Mouse (Mus musculus) forebrain, embryonic 15.5 days (tissue): ENCODE results near the gene Nsf. TPM values are rescaled to one million over a fixed set of nuclear protein-coding genes. Genes with fewer than 3 reads are reported as not detected.

ENCODE experiments used
- ATAC-seq: fragments of 200-750 bp; cut with Nextera tagmentation; replicated peaks from 2 replicates; pipeline ENCODE4 v1.8.0; 2017; ENCODE audit warnings: mild to moderate bottlenecking, moderate TSS enrichment, moderate library complexity
- H3K27ac ChIP-seq: fragments of 300-500 bp; sonication (generic); replicated peaks from 2 replicates; pipeline ENCODE4 v1.5.1; 2015; ENCODE audit warnings: mild to moderate bottlenecking, inconsistent platforms
- H3K27me3 ChIP-seq: fragments of 300-500 bp; sonication (generic); 2 replicates; pipeline ENCODE4 v1.6.1; 2015; ENCODE audit warnings: inconsistent platforms
- H3K36me3 ChIP-seq: fragments of 300-500 bp; sonication (generic); 2 replicates; pipeline ENCODE4 v1.6.1; 2015; ENCODE audit warnings: mild to moderate bottlenecking, inconsistent platforms
- H3K4me1 ChIP-seq: fragments of 300-500 bp; sonication (generic); 2 replicates; pipeline ENCODE4 v1.6.1; 2015; ENCODE audit warnings: inconsistent platforms
- H3K4me2 ChIP-seq: fragments of 300-500 bp; sonication (generic); replicated peaks from 2 replicates; pipeline ENCODE4 v1.6.1; 2015; ENCODE audit warnings: mild to moderate bottlenecking, inconsistent platforms
- H3K4me3 ChIP-seq: fragments of 300-500 bp; sonication (generic); 2 replicates; pipeline ENCODE4 v1.5.1; 2015; ENCODE audit warnings: mild to moderate bottlenecking, inconsistent platforms
- H3K9ac ChIP-seq: fragments of 300-500 bp; sonication (generic); replicated peaks from 2 replicates; pipeline ENCODE4 v1.6.1; 2015; ENCODE audit warnings: mild to moderate bottlenecking, inconsistent platforms
- H3K9me3 ChIP-seq: fragments of 300-500 bp; sonication (generic); 2 replicates; pipeline ENCODE4 v1.6.1; 2016; ENCODE audit warnings: inconsistent platforms
- WGBS: fragments of 180-500 bp; shearing (Covaris S2); methylation state at CpG from one replicate; pipeline ENCODE4 v1.1.7; 2015; ENCODE audit warnings: mixed read lengths; 5-methylcytosine and 5-hydroxymethylcytosine counted together
- polyA plus RNA-seq: library from polyadenylated mRNA; unstranded; fragments of >200 nt; fragmentation: Nextera tagmentation; extraction: Ambion mirVana; gene quantifications from 2 replicates; pipeline ENCODE4 v1.2.1, GENCODE M21; 2015

Nsf gene
- polyA plus RNA-seq, 1 experiment from 2014 or later, result 94.5 TPM

DNA sequence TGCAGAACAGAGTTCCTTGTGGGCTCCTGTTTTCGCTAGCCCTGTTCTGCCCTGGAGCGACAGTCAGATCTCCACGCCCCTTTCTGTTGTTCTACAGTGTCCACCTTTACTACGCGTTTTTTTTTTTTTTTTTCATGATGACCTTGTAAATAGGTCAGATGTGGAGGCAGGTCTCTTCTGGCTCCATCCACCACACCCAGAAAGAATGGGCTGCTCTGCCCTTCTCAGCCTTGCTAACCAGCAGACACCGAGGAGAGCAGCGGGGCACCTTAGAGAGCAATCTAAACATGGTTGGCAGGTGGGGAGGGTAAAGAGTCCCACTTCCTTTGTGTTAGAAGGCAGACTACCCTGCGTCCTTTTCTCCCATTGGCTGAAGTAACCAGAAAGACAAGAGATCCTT is 137.1 kb downstream of the Nsf start:
- Histone ChIP-seq H3K9ac (no peak overlapping the region), H3K4me3 (no peak overlapping the region), H3K27ac (no peak overlapping the region), H3K4me2 (no peak overlapping the region), H3K27me3 (peaks cover 19% of the 10 kb centered on the region), H3K36me3 (no peaks in the 10 kb centered on the region), H3K4me1 (no peaks in the 10 kb centered on the region), H3K9me3 (no peaks in the 10 kb centered on the region)
- WGBS, result 86% methylated on average over 8 of the region's 8 CpGs
- no peak for ATAC-seq

DNA sequence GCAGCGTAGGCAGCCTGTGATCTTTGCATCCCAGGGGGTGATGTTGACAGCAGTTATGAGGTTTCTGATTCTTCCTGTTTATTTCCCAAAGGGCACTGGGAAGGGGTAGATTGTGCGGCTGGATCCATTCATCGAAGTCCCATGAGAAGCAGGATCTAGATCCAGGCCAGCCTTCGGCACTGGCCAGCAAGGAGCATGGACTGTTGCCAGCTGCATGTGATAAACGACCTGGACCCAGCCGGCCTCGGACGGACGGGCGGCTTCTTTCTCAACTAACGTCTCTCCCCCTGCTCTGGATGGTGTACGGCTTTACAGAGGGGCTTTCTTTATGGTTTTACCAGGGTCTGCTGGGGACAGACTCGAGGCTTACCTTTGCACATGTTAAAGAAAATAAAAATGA is 137.9 kb downstream of the Nsf start:
- no peak overlapping the region for H3K4me3 ChIP-seq
- no peak for ATAC-seq
- WGBS, result 76% methylated on average over 13 of the region's 13 CpGs
- no peak overlapping the region for H3K9ac ChIP-seq
- no peak overlapping the region for H3K4me2 ChIP-seq
- no peaks in the 10 kb centered on the region for H3K9me3 ChIP-seq
- peaks cover 27% of the 10 kb centered on the region for H3K27me3 ChIP-seq
- no peak overlapping the region for H3K27ac ChIP-seq
- H3K36me3 ChIP-seq, result no peaks in the 10 kb centered on the region
- peaks cover 4% of the 10 kb centered on the region for H3K4me1 ChIP-seq

DNA sequence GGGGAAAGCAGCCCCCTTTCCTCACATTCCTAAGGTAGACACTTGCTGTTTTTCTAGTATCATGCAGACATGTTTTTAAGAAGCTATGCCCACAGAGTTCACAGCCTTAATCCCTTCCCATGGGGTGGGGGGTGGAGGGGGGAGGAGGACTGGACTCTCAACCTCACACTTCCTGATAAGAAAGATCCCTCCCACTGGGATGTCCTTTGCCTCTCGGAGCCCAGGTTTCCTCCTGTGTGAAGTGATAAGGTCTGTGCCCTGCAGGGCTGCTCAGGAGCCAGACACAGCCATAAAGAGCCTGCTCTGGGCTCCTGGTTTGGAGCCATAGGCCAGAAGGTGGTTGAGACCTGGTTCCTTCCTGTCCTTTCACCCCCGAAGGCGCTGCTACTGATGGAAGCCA is 139.0 kb downstream of the Nsf start:
- Histone ChIP-seq H3K9ac (no peak overlapping the region), H3K4me1 (peaks cover 12% of the 10 kb centered on the region), H3K27me3 (peaks cover 31% of the 10 kb centered on the region), H3K36me3 (no peaks in the 10 kb centered on the region), H3K9me3 (no peaks in the 10 kb centered on the region), H3K27ac (no peak overlapping the region), H3K4me2 (no peak overlapping the region), H3K4me3 (no peak overlapping the region)
- 52% methylated on average over 3 of the region's 3 CpGs for WGBS
- no peak for ATAC-seq

DNA sequence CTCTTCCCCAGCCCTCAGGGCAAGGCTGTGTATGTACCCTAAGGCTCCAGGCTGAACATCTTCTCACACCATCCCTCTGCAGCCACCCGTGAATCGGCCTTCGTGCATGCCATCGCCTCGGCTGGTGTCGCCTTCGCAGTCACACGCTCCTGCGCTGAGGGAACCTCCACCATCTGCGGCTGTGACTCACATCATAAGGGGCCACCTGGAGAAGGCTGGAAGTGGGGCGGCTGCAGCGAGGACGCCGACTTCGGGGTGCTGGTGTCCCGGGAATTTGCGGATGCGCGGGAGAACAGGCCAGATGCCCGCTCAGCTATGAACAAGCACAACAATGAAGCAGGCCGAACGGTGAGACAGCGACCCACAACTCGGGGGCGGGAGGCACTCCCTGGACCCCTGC is 142.6 kb downstream of the Nsf start:
- peaks cover 40% of the 10 kb centered on the region for H3K27me3 ChIP-seq
- no peak overlapping the region for H3K4me2 ChIP-seq
- 43% methylated on average over 25 of the region's 25 CpGs for WGBS
- no peak overlapping the region for H3K27ac ChIP-seq
- H3K4me3 ChIP-seq, result no peak overlapping the region
- no peaks in the 10 kb centered on the region for H3K36me3 ChIP-seq
- no peak overlapping the region for H3K9ac ChIP-seq
- H3K9me3 ChIP-seq, result no peaks in the 10 kb centered on the region
- peaks cover 34% of the 10 kb centered on the region for H3K4me1 ChIP-seq
- ATAC-seq, result no peak

- Histone ChIP-seq H3K9ac (peak overlapping the region; percentile 67), H3K4me2 (peak overlapping the region; percentile 95), H3K27me3 (peaks cover 37% of the 10 kb centered on the region), H3K4me3 (peak overlapping the region; percentile 59), H3K4me1 (peaks cover 34% of the 10 kb centered on the region), H3K27ac (no peak overlapping the region; the same call in 1 of the 2 replicates), H3K36me3 (no peaks in the 10 kb centered on the region), H3K9me3 (no peaks in the 10 kb centered on the region)
- ATAC-seq, result peak; percentile 21; the same call in 1 of the 2 replicates
- WGBS, result 13% methylated on average over 12 of the region's 12 CpGs
Observed at GRCm38 (mm10) chr11:103810631-103811030, 143.2 kb downstream of the Nsf start.

DNA sequence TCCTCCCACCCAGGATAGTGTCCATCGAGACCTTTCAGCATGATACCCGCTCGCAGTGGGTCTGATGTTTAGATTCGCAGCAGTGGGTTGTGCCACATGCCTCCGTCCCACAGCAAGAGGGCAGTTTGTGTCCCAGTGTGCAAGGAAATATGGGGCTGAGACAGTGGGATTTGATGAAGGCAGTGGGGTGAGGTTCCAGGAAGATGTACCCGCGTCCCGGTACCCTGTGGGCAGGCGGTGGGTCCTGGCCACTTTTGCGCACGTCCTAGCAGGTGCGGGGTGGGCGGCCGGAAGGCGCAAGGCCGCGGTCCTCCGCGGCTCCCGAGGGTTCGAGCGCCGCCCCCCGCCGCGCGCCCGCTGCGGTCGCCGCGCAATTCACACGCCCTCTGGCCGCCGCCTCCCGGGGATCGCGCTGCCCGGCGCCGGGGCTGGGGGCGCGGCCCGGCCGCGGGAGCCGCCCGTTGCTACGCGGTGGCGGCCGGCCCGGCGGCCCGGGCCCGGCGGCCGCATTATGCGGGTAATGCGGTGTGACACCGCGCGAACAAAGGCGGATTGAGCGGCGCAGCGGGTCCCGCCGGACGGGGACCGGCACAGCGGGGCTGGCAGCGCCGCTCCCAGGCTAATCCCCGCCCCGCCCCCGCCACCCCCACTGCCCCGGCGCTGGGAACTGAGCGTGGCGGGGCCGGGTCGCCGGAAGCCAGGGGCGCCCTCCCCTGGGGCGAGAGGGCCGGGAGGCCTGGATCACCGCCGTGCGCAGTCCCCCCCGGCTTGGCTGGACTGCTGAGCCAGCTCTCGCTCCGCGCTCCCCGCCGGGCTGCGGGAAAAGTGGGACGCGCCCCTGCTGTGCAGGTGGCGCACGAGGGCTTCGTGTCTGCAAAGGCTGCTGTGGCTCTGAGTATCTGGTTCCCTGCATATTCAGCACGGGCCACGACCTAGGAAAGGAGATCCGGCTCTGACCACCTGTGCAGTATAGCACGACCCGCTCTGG is 144.0 kb downstream of the Nsf start:
- H3K27me3 ChIP-seq, result peaks cover 36% of the 10 kb centered on the region
- peak; percentile 54 for ATAC-seq
- peak overlapping the region; percentile 57 for H3K27ac ChIP-seq
- H3K36me3 ChIP-seq, result no peaks in the 10 kb centered on the region
- under 1% methylated on average over 100 of the region's 107 CpGs for WGBS
- H3K9me3 ChIP-seq, result no peaks in the 10 kb centered on the region
- H3K4me1 ChIP-seq, result peaks cover 34% of the 10 kb centered on the region
- H3K4me2 ChIP-seq, result peak overlapping the region; percentile 95
- H3K4me3 ChIP-seq, result peak overlapping the region; percentile 59
- peak overlapping the region; percentile 67 for H3K9ac ChIP-seq

DNA sequence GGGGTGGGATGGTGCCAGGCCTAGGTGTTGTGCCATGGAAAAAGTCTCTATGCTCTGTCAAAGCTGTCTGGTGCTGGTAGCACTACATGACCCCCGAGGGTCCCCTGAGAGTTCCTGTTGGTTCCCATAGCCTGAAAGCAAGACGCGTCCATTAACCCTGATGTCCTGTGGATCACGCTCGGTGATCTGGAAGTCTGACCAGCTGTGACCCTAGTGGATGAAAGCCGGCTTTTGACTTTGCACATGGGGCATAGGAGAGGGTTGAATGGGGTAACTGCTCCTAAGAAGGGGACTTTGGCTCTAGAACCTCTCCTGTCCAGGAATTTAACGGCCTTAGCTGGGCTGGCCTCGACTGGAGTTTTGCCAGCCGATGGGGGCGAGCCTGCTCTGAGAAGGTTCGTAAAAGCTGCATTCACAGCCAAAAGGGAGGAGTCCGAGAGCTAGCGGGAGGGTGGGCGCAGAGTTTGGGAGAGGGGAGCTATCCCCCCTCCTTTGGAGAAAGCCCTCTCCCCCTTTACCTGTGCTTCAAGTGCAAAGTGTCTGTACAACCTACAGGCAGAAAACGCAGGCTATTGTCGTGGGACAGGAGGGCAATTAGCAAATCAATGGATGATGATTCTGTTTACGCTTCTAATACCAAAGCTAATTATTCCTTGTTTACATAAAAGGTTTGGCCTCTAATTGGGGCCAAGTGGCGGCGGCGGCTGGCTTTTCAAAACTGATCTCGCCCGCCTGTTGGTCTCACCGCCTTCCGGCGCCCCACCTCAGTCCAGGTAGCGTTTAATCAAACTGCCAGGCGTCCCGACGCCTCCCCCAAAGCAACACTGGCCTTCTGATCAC is 144.9 kb downstream of the Nsf start:
- 3% methylated on average over 29 of the region's 29 CpGs for WGBS
- Histone ChIP-seq H3K9ac (peak overlapping the region; percentile 67), H3K36me3 (no peaks in the 10 kb centered on the region), H3K9me3 (no peaks in the 10 kb centered on the region), H3K27ac (0 out of 2 replicates have a peak overlapping the region, but pooled peaks have one; percentile 57), H3K4me1 (peaks cover 34% of the 10 kb centered on the region), H3K4me2 (peak overlapping the region; percentile 95), H3K27me3 (peaks cover 36% of the 10 kb centered on the region), H3K4me3 (peak overlapping the region; percentile 59)
- no peak for ATAC-seq

DNA sequence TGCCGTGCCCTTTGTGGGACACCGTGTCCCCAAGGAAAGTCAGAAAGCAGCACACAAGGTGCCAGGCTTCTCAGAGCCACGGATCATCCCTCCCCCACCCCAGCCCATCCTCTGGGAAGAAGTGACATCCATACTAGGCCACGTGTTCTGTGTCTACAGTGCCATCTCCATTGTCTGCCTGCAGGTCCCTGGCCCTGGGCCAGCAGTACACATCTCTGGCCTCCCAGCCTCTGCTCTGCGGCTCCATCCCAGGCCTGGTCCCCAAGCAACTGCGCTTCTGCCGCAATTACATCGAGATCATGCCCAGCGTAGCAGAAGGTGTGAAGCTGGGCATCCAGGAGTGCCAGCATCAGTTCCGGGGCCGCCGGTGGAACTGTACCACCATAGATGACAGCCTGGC is 145.9 kb downstream of the Nsf start:
- Histone ChIP-seq H3K4me1 (peaks cover 34% of the 10 kb centered on the region), H3K9ac (no peak overlapping the region), H3K4me2 (no peak overlapping the region), H3K27ac (no peak overlapping the region), H3K36me3 (no peaks in the 10 kb centered on the region), H3K27me3 (peaks cover 33% of the 10 kb centered on the region), H3K4me3 (no peak overlapping the region), H3K9me3 (no peaks in the 10 kb centered on the region)
- 50% methylated on average over 12 of the region's 12 CpGs for WGBS
- ATAC-seq, result peak; percentile 26; the same call in 1 of the 2 replicates

GRCm38 (mm10) chr11:103804804-103805203 is 149.1 kb downstream of the Nsf start:
- H3K4me3 ChIP-seq, result no peak overlapping the region
- H3K36me3 ChIP-seq, result no peaks in the 10 kb centered on the region
- peaks cover 12% of the 10 kb centered on the region; the same call in 1 of the 2 replicates for H3K27me3 ChIP-seq
- H3K9ac ChIP-seq, result no peak overlapping the region
- WGBS, result 87% methylated on average over 4 of the region's 4 CpGs
- no peak overlapping the region for H3K27ac ChIP-seq
- no peaks in the 10 kb centered on the region for H3K9me3 ChIP-seq
- ATAC-seq, result no peak
- no peak overlapping the region for H3K4me2 ChIP-seq
- H3K4me1 ChIP-seq, result peaks cover 22% of the 10 kb centered on the region

DNA sequence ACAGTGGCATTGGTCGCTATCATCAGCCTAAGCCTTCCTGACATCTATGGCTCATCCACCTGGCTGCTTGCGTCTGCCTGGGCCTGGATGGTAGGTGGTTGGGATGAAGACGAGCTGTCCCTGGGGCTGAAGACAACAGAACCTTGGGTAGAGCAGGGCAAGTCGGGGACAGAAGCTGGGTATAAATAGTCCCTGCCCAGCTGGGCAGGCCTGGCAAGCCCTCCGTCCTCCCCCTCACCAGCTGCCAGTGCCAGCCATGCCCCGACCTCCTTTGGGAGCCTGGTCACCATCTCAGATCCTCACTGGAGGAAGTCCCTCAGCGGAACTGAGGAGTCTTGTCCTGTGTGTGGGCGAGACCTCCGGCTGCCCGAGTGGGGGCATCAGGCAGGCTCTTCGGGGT is 149.7 kb downstream of the Nsf start:
- Histone ChIP-seq H3K4me3 (no peak overlapping the region), H3K4me2 (no peak overlapping the region), H3K36me3 (no peaks in the 10 kb centered on the region), H3K9ac (no peak overlapping the region), H3K27me3 (peaks cover 9% of the 10 kb centered on the region; the same call in 1 of the 2 replicates), H3K4me1 (peaks cover 16% of the 10 kb centered on the region), H3K27ac (no peak overlapping the region), H3K9me3 (no peaks in the 10 kb centered on the region)
- no peak for ATAC-seq
- 92% methylated on average over 11 of the region's 11 CpGs for WGBS

DNA sequence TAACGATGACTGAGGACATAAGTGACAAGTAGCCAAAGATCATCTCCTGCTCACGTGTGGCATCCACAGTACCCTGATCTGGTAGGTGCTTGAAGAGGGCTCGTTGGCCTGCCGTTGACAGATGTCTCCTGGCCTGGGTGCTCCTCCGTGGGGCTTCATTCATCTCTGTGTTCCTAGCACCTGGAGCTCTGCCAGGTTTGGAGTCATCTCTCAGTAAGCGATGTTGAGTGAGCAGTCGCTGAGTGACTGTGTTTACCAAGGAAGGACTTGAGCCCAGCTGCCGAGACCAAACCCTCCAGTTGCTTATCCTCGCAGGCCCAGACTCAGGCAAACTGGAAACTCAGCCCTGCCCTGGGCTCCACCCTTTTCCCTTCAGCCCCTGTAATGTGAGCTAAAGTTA is 152.7 kb downstream of the Nsf start:
- Histone ChIP-seq H3K4me2 (no peak overlapping the region), H3K36me3 (no peaks in the 10 kb centered on the region), H3K4me3 (no peak overlapping the region), H3K27ac (no peak overlapping the region), H3K9me3 (no peaks in the 10 kb centered on the region), H3K27me3 (peaks cover 15% of the 10 kb centered on the region; the same call in 1 of the 2 replicates), H3K9ac (no peak overlapping the region), H3K4me1 (no peaks in the 10 kb centered on the region)
- 61% methylated on average over 9 of the region's 9 CpGs for WGBS
- ATAC-seq, result no peak

DNA sequence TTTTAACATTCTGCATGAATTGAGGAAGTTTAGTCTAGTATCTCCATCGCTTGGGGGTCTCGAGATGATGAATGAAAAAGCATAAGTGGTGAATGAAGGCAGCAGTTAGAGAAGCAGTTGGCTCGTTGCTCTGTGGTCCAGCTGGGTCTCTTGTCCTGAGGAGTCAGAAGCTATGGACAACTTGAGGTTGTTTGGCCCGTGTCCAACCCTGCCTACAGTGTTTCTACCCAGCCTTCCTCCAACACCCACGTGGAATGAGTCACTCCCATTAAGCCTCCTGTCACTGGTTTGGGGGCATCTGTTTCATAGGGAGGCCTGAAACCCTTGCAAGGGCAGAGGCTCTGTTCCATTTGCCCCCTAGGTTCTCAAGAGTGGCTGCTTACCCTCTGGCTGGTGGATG is 163.9 kb downstream of the Nsf start:
- H3K4me2 ChIP-seq, result no peak overlapping the region
- no peak overlapping the region for H3K4me3 ChIP-seq
- no peak for ATAC-seq
- WGBS, result 80% methylated on average over 5 of the region's 5 CpGs
- H3K27me3 ChIP-seq, result peaks cover 15% of the 10 kb centered on the region
- H3K4me1 ChIP-seq, result no peaks in the 10 kb centered on the region
- no peaks in the 10 kb centered on the region for H3K9me3 ChIP-seq
- H3K36me3 ChIP-seq, result no peaks in the 10 kb centered on the region
- no peak overlapping the region for H3K27ac ChIP-seq
- H3K9ac ChIP-seq, result no peak overlapping the region
